Mouse (Mus musculus): ENCODE data around the gene Mblac1. TPM values are rescaled to one million over a fixed set of nuclear protein-coding genes. Genes with fewer than 3 reads are reported as not detected.

The Mblac1 gene
- total RNA-seq (2023) = 1.0 TPM

DNA sequence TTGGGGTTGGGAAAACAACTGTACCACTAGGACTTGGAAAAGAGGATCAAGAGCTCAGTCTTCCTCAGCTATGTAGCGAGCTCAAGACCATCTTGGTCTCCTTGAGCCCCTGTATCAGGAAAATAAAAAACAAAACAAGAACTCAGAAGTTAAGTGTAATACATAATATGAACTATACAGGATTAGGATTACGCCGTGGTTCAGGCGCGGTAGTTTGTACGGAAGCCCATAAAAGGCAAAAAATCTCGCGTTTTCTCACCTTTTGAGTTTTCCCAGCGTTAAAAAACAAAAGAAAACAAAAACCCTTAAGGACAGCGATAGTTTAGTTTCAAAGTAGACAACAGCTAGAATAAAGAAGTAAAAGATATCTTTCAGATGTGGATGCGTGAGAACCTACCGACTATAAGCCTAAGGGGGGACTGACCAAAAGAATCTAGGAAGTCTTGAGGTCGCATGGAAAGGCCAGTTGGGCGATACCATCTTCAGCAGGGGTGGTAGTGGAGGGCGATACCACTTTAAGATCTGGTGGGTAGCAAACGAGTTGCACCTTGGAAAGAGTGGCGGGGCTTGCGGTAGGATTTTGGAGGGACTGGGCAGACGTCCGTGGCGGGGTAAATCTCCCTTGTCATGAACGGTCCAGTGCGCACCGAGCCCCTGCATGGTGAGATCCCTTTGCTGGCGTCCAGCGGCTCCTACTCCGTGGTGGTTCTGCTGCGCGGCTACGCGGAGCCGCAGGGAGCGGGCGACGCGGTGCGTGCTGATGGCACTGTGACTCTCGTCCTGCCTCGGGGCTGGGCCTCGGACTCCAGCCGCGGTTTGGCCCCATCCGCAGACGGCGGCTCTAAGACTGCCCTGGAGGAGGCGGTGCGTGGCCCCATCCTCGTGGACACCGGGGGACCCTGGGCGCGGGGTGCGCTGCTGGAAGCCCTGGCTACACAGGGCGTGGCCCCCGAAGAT, at the start of gene Mblac1:
Gene Mblac1 (plus strand): TSS at position 544 of the 957 bp plus-strand sequence.

DNA sequence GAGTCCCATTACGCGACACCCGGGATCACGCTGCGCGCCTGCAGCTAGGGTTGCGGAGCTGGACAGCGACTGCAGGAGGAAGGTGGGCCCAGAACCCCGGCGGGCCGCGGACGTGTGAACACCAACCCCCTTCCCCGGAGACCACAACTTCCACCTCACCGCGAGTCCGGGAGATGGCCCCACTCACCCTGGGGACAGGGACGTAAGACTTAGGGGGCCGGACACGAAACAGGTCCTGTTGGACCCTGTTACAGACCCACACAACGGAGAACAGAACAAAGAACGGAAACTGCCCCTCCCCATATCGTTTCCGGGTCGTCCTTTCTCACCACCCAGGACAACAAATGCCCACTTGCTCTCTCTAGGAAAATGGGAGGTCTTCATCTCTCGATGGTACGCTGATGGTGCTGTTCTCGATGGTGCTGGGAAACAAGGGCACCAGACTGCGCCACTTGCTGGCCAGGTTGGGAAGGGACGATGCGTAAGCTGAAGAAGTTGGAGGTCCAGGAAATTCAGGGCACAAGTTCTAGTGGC, 38.6 kb upstream of the Mblac1 start, which contains the start of gene Zfp113:
Gene Zfp113 (minus strand): TSS at position 302 of the 534 bp plus-strand sequence.

DNA sequence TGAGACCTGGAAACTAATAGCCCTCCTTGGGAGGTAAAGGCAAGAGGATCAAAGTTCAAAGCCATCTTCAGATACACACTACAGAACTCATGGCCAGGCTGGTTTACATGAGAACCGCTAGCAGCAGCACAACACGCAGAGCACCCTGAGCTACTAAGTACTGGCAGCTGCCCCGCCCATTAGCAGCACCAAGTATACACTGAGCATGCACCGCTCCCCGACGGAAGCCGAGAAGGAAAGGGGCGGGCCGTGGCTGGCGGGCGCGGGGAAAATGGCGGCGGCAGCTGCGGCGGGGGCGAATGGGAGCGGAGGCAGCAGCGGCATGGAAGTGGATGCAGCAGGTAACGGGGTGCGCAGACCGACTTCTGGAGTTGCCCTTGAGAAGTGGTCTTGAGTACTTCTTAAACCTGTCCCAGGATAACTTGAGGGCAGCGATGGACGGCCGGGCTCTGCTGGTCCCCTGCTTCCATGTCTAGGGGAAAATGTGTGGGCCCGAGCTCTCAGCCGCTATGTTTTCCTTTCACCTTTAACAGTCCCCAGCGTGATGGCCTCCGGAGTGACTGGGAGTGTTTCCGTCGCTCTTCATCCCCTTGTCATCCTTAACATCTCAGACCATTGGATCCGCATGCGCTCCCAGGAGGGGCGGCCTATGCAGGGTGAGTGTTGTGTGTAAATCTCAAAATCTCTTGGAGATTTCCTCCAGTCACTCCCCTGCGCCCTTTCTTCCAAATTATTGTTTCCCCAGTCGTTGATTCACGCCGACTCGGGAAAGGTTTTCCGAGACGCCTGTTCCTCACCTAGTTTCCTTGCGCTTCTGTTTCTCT, 33.1 kb upstream of the Mblac1 start, which contains the start of gene Cops6:
Gene Cops6 (plus strand): TSS at position 230 of the 824 bp plus-strand sequence.

GRCm38 (mm10) chr5:138171695-138172491, 22.2 kb upstream of the Mblac1 start, which contains the start of the genes Ap4m1 and Mcm7:
TSS of gene Ap4m1 (plus strand) at chr5:138172002.
TSS of gene Mcm7 (minus strand) at chr5:138172422.

DNA sequence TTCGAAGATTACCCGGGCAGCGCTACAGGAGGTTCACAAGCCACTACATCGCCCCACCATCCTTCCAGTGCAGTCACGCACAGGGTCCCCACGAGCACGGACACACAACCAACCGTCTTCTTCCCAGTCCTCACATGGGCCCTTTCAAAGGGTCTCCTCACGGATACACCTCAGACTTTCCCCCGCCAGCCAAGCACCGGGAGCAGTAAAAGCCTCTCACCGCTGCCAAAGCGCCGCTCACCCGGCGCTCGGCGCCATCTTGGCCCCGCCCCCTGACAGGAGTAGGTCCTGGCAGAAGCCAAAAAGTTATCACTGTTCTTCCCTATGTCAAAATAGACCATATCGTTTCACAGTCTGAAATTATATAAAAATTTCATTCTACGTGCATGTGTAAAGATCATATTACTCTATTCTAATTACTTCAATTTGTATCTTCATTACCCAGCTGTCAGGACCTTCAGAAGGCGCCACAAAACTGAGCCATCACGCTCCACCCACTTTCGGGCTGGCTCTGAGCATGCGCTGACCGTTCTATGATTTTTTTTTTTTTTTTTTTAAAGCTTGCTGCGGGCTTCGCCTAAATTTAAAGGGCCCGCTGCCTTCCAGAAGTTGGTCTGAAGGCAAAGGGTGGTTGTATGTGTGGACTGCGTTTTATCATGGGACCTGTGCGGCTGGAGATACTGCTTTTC, 7.0 kb upstream of the Mblac1 start, which contains the start of the genes Taf6 and Cnpy4:
Gene Taf6 (minus strand): TSS at position 502 of the 689 bp plus-strand sequence.
Gene Cnpy4 (plus strand): TSS at position 536 of the 689 bp plus-strand sequence.

GRCm38 (mm10) chr5:138225700-138226099, 31.6 kb downstream of the Mblac1 start, which contains the start of gene Nxpe5:
TSS of gene Nxpe5 (plus strand) at chr5:138225898.

Other genes with a start within 250 kb of the Mblac1 start
- not detected for gene Gjc3, start 231.2 kb upstream of the Mblac1 start, total RNA-seq (2023)
- gene Azgp1, start 212.8 kb upstream of the Mblac1 start, total RNA-seq (2023) = not detected
- not detected for gene Smok3a, start 173.1 kb upstream of the Mblac1 start, total RNA-seq (2023)
- gene Smok3b, start 172.9 kb upstream of the Mblac1 start, total RNA-seq (2023) = not detected
- gene Smok3c, start 141.1 kb upstream of the Mblac1 start, total RNA-seq (2023) = not detected
- gene Zkscan1, start 109.2 kb upstream of the Mblac1 start, total RNA-seq (2023) = 29.9 TPM
- 14.7 TPM for gene Zscan21, start 77.4 kb upstream of the Mblac1 start, total RNA-seq (2023)
- gene Zfp113, start 38.6 kb upstream of the Mblac1 start, total RNA-seq (2023) = 8.2 TPM
- 54.9 TPM for gene Cops6, start 33.2 kb upstream of the Mblac1 start, total RNA-seq (2023)
- 23.3 TPM for gene Ap4m1, start 22.3 kb upstream of the Mblac1 start, total RNA-seq (2023)
- 83.6 TPM for gene Mcm7, start 21.9 kb upstream of the Mblac1 start, total RNA-seq (2023)
- 21.1 TPM for gene Taf6, start 6.9 kb upstream of the Mblac1 start, total RNA-seq (2023)
- gene Cnpy4, start 6.8 kb upstream of the Mblac1 start, total RNA-seq (2023) = 17.2 TPM
- 0.38 TPM for gene Nxpe5, start 31.6 kb downstream of the Mblac1 start, total RNA-seq (2023)
- 20.9 TPM for gene Lamtor4, start 61.2 kb downstream of the Mblac1 start, total RNA-seq (2023)
- gene BC037034, start 69.7 kb downstream of the Mblac1 start, total RNA-seq (2023) = 38.4 TPM
- not detected for gene Gal3st4, start 78.5 kb downstream of the Mblac1 start, total RNA-seq (2023)
- not detected for gene Gm43720, start 85.6 kb downstream of the Mblac1 start, total RNA-seq (2023)
- gene Gpc2, start 85.7 kb downstream of the Mblac1 start, total RNA-seq (2023) = 1.8 TPM
- gene Stag3, start 85.9 kb downstream of the Mblac1 start, total RNA-seq (2023) = not detected
- not detected for gene Pvrig, start 147.6 kb downstream of the Mblac1 start, total RNA-seq (2023)
- 17.1 TPM for gene Zfp157, start 247.2 kb downstream of the Mblac1 start, total RNA-seq (2023)